Mouse (Mus musculus): ENCODE data around the gene Mthfd1l. TPM values are rescaled to one million over a fixed set of nuclear protein-coding genes. Genes with fewer than 3 reads are reported as not detected.

The Mthfd1l gene
- polyA plus RNA-seq, 1 experiment, result 5.8 TPM

DNA sequence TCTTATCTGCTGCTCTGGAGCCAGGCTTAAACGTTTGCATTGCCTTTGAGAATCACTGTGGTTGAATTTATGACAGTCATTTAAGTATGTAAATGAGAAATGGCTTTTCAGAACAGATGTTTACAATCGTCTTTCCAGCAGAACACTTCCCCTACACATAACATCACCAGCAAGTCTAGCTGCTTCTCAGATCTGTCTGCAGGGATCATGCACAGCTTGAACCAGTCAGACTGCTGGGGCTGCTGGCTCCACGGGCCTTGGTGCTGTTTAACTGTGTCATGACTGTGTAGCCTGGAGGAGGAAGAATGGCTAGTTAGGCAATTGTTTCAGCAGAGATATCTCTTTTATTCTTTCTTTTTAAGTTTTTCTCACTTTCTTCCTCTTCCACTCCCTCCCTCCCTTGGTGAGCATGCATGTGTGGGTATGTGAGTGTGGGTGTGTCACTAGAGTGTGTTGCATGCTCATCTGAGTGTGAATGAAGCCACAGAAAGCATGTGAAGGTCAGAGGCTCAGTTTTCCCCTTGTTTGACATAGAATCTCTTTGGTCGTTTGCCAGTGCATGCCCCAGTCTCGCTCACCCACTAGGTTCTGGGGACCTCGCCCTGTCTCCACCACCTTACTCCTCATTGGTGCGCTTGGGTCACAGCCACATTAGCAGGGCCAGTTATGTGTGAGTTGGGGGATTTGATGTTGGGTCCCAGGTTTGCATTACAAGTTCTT lies 33.5 kb downstream of the Mthfd1l start:
- Histone ChIP-seq H3K27ac (ENCODE audit: insufficient read depth, low read length) (no peak overlapping the region), H3K36me3 (ENCODE audit: control insufficient read depth, insufficient read depth, low read length) (peaks cover 2% of the 10 kb centered on the region; the same call in 1 of the 2 replicates), H3K4me1 (ENCODE audit: control insufficient read depth, insufficient read depth, insufficient read length) (no peaks in the 10 kb centered on the region), H3K4me3 (ENCODE audit: extremely low read depth, insufficient read depth, insufficient read length) (no peak overlapping the region), H3K27me3 (ENCODE audit: control insufficient read depth, insufficient read depth, low read length) (no peaks in the 10 kb centered on the region)
- 69% methylated on average over 7 of the region's 7 CpGs for WGBS
- no peak for TF ChIP-seq POLR2A (IDR thresholded peaks at IDR 0.05; ENCODE audit: low read depth, low read length)
- no peak for TF ChIP-seq CTCF (IDR thresholded peaks at IDR 0.05; ENCODE audit: extremely low read depth, insufficient read depth, insufficient read length, insufficient replicate concordance)
- DNase-seq (ENCODE audit: low read depth in 1 of 2, low spot score in 2 of 2), result no peak

GRCm38 (mm10) chr10:4022628-4023303 lies 49.8 kb downstream of the Mthfd1l start:
- Histone ChIP-seq H3K4me3 (ENCODE audit: extremely low read depth, insufficient read depth, insufficient read length) (no peak overlapping the region), H3K36me3 (ENCODE audit: control insufficient read depth, insufficient read depth, low read length) (peaks cover 13% of the 10 kb centered on the region), H3K27ac (ENCODE audit: insufficient read depth, low read length) (no peak overlapping the region), H3K27me3 (ENCODE audit: control insufficient read depth, insufficient read depth, low read length) (no peaks in the 10 kb centered on the region), H3K4me1 (ENCODE audit: control insufficient read depth, insufficient read depth, insufficient read length) (no peaks in the 10 kb centered on the region)
- TF ChIP-seq POLR2A (IDR thresholded peaks at IDR 0.05; ENCODE audit: low read depth, low read length) (no peak), CTCF (IDR thresholded peaks at IDR 0.05; ENCODE audit: extremely low read depth, insufficient read depth, insufficient read length, insufficient replicate concordance) (no peak)
- 94% methylated on average over 14 of the region's 14 CpGs for WGBS
- no peak for DNase-seq (ENCODE audit: low read depth in 1 of 2, low spot score in 2 of 2)

DNA sequence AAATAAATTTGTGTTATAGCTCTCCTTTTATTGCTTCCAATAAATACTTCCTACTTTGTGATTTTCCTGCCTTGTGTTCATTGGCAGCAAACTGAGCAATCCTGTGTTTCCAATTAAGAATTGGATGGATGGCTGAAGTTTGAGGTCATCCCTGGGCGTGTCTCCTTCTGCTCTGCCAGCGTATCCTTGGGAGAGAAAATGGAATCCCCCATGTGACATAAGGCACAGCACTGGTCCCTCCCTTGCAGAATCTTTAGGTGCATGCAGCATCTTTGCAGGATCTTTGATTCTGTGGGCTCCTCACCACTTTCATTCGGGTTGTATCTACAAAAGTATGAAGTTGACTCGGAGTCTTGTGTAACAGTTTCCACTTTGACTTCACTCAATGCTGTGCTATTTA lies 53.7 kb downstream of the Mthfd1l start:
- Histone ChIP-seq H3K4me3 (ENCODE audit: extremely low read depth, insufficient read depth, insufficient read length) (no peak overlapping the region), H3K27me3 (ENCODE audit: control insufficient read depth, insufficient read depth, low read length) (no peaks in the 10 kb centered on the region), H3K4me1 (ENCODE audit: control insufficient read depth, insufficient read depth, insufficient read length) (no peaks in the 10 kb centered on the region), H3K36me3 (ENCODE audit: control insufficient read depth, insufficient read depth, low read length) (peaks cover 17% of the 10 kb centered on the region), H3K27ac (ENCODE audit: insufficient read depth, low read length) (no peak overlapping the region)
- 98% methylated on average over 4 of the region's 4 CpGs for WGBS
- no peak for TF ChIP-seq POLR2A (IDR thresholded peaks at IDR 0.05; ENCODE audit: low read depth, low read length)
- no peak for TF ChIP-seq CTCF (IDR thresholded peaks at IDR 0.05; ENCODE audit: extremely low read depth, insufficient read depth, insufficient read length, insufficient replicate concordance)
- DNase-seq (ENCODE audit: low read depth in 1 of 2, low spot score in 2 of 2), result no peak

GRCm38 (mm10) chr10:4027466-4027865 lies 54.5 kb downstream of the Mthfd1l start:
- Histone ChIP-seq H3K4me1 (ENCODE audit: control insufficient read depth, insufficient read depth, insufficient read length) (no peaks in the 10 kb centered on the region), H3K36me3 (ENCODE audit: control insufficient read depth, insufficient read depth, low read length) (peaks cover 16% of the 10 kb centered on the region), H3K27ac (ENCODE audit: insufficient read depth, low read length) (no peak overlapping the region), H3K4me3 (ENCODE audit: extremely low read depth, insufficient read depth, insufficient read length) (no peak overlapping the region), H3K27me3 (ENCODE audit: control insufficient read depth, insufficient read depth, low read length) (no peaks in the 10 kb centered on the region)
- TF ChIP-seq POLR2A (IDR thresholded peaks at IDR 0.05; ENCODE audit: low read depth, low read length) (no peak), CTCF (IDR thresholded peaks at IDR 0.05; ENCODE audit: extremely low read depth, insufficient read depth, insufficient read length, insufficient replicate concordance) (no peak)
- DNase-seq (ENCODE audit: low read depth in 1 of 2, low spot score in 2 of 2), result no peak
- WGBS, result 89% methylated on average over 4 of the region's 4 CpGs

DNA sequence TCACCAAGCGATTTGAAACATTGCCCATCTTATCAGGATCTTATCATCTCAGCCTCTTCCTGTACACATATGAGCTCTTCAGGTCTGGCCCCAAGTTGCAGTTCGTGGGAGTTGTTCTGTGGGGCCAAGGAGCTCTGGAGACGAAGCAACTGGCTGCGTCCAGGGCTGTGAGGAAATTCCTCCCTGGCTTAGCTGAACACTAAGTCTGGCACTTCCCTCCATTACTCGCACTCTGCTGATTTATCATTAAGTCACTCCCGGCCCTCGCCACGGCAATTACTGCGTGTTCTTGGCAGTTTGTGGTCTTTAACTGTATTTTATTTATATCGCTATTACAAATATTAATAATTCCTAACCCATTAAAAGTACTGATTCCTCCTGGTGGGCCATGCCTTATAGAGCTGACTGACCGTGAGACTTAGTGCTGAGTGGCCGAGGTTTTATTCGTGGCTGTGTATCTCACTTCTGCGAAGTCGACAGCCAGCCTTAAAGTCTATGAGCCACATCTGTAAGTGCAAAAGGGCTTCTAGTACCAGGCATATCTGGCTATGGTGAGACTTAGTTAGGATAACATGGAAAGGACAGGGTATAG lies 56.0 kb downstream of the Mthfd1l start:
- TF ChIP-seq POLR2A (IDR thresholded peaks at IDR 0.05; ENCODE audit: low read depth, low read length), result no peak
- TF ChIP-seq CTCF (IDR thresholded peaks at IDR 0.05; ENCODE audit: extremely low read depth, insufficient read depth, insufficient read length, insufficient replicate concordance), result no peak

DNA sequence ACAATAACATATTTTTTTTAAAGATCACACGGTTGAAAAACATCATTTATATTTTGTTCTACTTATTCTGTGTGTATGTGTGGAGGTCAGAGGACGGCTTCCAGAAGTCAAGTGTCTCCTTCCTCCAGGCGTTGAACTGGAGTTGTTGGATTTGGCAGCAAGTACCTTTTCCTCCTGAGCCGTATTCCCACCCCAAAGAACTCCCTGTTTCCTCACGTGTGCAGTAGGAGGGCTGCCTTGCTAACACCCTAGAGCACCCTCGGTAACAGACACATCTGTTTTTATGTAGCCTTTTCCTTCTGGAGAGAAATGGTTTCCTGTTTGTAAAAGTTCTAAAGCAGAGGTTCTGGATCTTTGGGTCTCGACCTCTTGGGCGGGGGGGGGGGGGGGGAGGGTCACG lies 60.8 kb downstream of the Mthfd1l start:
- WGBS, result 87% methylated on average over 9 of the region's 9 CpGs
- Histone ChIP-seq H3K4me1 (ENCODE audit: control insufficient read depth, insufficient read depth, insufficient read length) (no peaks in the 10 kb centered on the region), H3K4me3 (ENCODE audit: extremely low read depth, insufficient read depth, insufficient read length) (no peak overlapping the region), H3K27me3 (ENCODE audit: control insufficient read depth, insufficient read depth, low read length) (no peaks in the 10 kb centered on the region), H3K27ac (ENCODE audit: insufficient read depth, low read length) (no peak overlapping the region), H3K36me3 (ENCODE audit: control insufficient read depth, insufficient read depth, low read length) (peaks cover 9% of the 10 kb centered on the region; the same call in 1 of the 2 replicates)
- TF ChIP-seq POLR2A (IDR thresholded peaks at IDR 0.05; ENCODE audit: low read depth, low read length) (no peak), CTCF (IDR thresholded peaks at IDR 0.05; ENCODE audit: extremely low read depth, insufficient read depth, insufficient read length, insufficient replicate concordance) (no peak)
- DNase-seq (ENCODE audit: low read depth in 1 of 2, low spot score in 2 of 2), result no peak

More for the DNA sequence above, 56.0 kb downstream of the Mthfd1l start:
- Histone ChIP-seq H3K27me3 (ENCODE audit: control insufficient read depth, insufficient read depth, low read length) (no peaks in the 10 kb centered on the region), H3K36me3 (ENCODE audit: control insufficient read depth, insufficient read depth, low read length) (peaks cover 15% of the 10 kb centered on the region), H3K4me1 (ENCODE audit: control insufficient read depth, insufficient read depth, insufficient read length) (no peaks in the 10 kb centered on the region), H3K4me3 (ENCODE audit: extremely low read depth, insufficient read depth, insufficient read length) (no peak overlapping the region), H3K27ac (ENCODE audit: insufficient read depth, low read length) (no peak overlapping the region)
- DNase-seq (ENCODE audit: low read depth in 1 of 2, low spot score in 2 of 2), result no peak
- WGBS, result 86% methylated on average over 15 of the region's 15 CpGs
